Comparison of ENCODE assay signal across 8 mouse cellular contexts in the genomic region with DNA sequence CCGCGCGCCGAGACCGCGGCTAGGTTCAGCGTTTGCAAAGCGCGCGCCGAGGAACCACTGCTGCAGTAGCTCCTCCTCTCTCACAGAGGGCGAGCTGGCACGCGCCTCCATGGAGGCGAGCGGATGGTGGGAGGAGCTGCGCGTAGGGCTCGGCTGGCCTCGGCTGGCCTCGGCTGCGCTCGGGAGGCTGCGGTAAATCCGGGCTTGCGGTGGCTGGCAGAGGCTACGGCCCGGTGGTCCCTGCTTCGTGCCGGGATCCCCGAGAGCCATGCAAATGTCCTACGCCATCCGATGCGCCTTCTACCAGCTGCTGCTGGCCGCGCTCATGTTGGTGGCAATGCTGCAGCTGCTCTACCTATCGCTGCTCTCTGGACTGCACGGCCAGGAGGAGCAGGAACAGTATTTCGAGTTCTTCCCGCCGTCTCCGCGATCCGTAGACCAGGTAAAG. TPM values are rescaled to one million over a fixed set of nuclear protein-coding genes. Genes with fewer than 3 reads are reported as not detected.
DNase-seq lines count a peak whose midpoint lies in the region; ATAC-seq lines count a peak whose summit lies in the region.

TSS of gene B4gat1 (plus strand) at position 118 of the 448 bp plus-strand sequence.
TSS of gene AC124502.3 (plus strand) at position 183 of the 448 bp plus-strand sequence.

- peak within 1 kb of the TSS; percentile 92 for H3K27ac ChIP-seq in hindbrain, embryonic 15.5 days (replicated peaks)

- peaks cover 37% of the 10 kb centered on the region for H3K4me1 ChIP-seq in hindbrain, embryonic 15.5 days (replicated peaks)

- peak; percentile 85 for DNase-seq in T-cell, adult 2 months (ENCODE audit: low spot score)
- peak; percentile 95 to 96 for DNase-seq in cerebellum, postnatal 14 days
- DNase-seq in frontal cortex, postnatal 36 days (ENCODE audit: low spot score in 2 of 2) = peak; percentile 89 to 91
- DNase-seq in left cerebral cortex, adult 8-10 months (ENCODE audit: low spot score in 2 of 2) = peak; percentile 70 to 89
- DNase-seq in right cerebral cortex, postnatal 10 days (ENCODE audit: low spot score in 2 of 2) = peak; percentile 96
- peak; percentile 90 for DNase-seq in urinary bladder, postnatal 14 days (ENCODE audit: low spot score)

- ATAC-seq in hindbrain, embryonic 15.5 days (ENCODE audit: low FRiP score, low read depth) = peak; percentile 93
- peak; percentile 91 for ATAC-seq in megakaryocyte, adult 5-6 weeks (ENCODE audit: poor library complexity, severe bottlenecking)

- H3K9me3 ChIP-seq in hindbrain, embryonic 15.5 days = no peaks in the 10 kb centered on the region

- H3K27me3 ChIP-seq in hindbrain, embryonic 15.5 days = no peaks in the 10 kb centered on the region

- peak within 1 kb of the TSS; percentile 96 for H3K4me2 ChIP-seq in hindbrain, embryonic 15.5 days

- H3K4me3 ChIP-seq in hindbrain, embryonic 15.5 days = peak within 1 kb of the TSS; percentile 91

- H3K9ac ChIP-seq in hindbrain, embryonic 15.5 days = peak within 1 kb of the TSS; percentile 95

- under 1% methylated on average over 44 of the region's 44 CpGs for WGBS in hindbrain, embryonic 15.5 days

- peaks cover 5% of the 10 kb centered on the region; the same call in 1 of the 2 replicates for H3K36me3 ChIP-seq in hindbrain, embryonic 15.5 days

RNA-seq across cellular contexts. Expression of gene B4gat1, which starts in this region (rescaled TPM):
- polyA plus RNA-seq in hindbrain, embryonic 15.5 days (2015; fragmentation: Nextera tagmentation; extraction: Ambion mirVana) = 93.1 and 97.9 TPM in 2 replicates
- total RNA-seq in left cerebral cortex, adult 8-10 months (2022) = 100 to 1,000 TPM; 129 to 141 (median 138) TPM
- total RNA-seq in megakaryocyte, adult 5-6 weeks (2015) = not detected in 2 replicates
- 0.62 and 2.2 TPM in 2 replicates for total RNA-seq in megakaryocyte, adult 5-6 weeks (2017)

RNA-seq across cellular contexts. Expression of gene AC124502.3, which starts in this region (rescaled TPM):
- 2.7 and 5.1 TPM in 2 replicates for polyA plus RNA-seq in hindbrain, embryonic 15.5 days (2015; fragmentation: Nextera tagmentation; extraction: Ambion mirVana)
- total RNA-seq in left cerebral cortex, adult 8-10 months (2022) = 1 to 10 TPM; 3.2 to 6.4 (median 4.7) TPM
- total RNA-seq in megakaryocyte, adult 5-6 weeks (2015) = 7.0 and 7.2 TPM in 2 replicates
- 3.5 and 4.6 TPM in 2 replicates for total RNA-seq in megakaryocyte, adult 5-6 weeks (2017)

Comparison
In these comparisons a context has a peak if more than half of its experiments do, and no peak if none do; other contexts are left out.
1. Peak in every context shown above with its lines: DNase-seq, ATAC-seq, H3K4me3 ChIP-seq and H3K27ac ChIP-seq.
2. RNA of gene B4gat1 (total RNA-seq): 129 to 141 TPM in left cerebral cortex, adult 8-10 months; 0.62 to 2.2 TPM in megakaryocyte, adult 5-6 weeks; every median in the first group is over 10 times any median in the second.